Mouse (Mus musculus) liver, embryonic 14 days (tissue): Measurements from ENCODE around the gene Iqgap1. TPM values are rescaled to one million over a fixed set of nuclear protein-coding genes. Genes with fewer than 3 reads are reported as not detected.

Experiments used
- polyA plus RNA-seq: library from polyadenylated mRNA; depleted of rRNA; stranded (reverse); fragments of >200 nt; gene quantifications from 2 replicates; pipeline ENCODE4 v1.2.3, GENCODE M21; 2012; rRNA removed

Iqgap1 gene
- 5.3 and 6.4 TPM in 2 replicates for polyA plus RNA-seq

GRCm38 (mm10) chr7:80825843-80826403, at the start of gene Iqgap1:
Gene Iqgap1, minus strand, starts transcription at chr7:80825974.

DNA sequence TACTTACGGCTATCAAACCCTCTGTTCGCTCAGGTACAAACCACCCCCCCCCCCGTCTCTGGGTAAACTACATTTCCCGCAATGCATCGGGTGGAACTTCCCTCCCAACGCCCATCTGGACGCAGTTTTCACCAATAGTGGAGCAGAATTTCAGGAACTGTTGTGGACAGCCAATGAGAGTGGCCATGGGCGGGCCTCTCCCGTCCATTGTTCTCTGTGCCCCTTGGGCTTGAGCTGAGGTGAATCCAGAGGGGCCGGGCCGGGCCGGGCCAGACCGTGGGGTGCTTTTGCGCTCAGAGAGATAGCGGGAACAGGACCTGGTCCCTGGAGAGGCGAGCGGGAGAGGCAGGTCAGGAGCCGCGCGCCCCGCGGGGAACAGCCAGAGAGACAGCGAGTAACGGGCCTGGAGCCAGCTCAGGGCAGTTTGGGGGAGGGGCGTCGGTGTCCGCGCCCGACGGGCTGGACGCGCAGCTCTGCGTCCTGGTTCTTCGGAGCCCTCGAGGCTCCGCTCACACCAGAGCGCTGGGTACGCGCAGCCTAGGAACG, 35.0 kb upstream of the Iqgap1 start, which contains the start of gene Zscan2:
Gene Zscan2, plus strand, starts transcription at position 192 of the 546 bp plus-strand sequence.

DNA sequence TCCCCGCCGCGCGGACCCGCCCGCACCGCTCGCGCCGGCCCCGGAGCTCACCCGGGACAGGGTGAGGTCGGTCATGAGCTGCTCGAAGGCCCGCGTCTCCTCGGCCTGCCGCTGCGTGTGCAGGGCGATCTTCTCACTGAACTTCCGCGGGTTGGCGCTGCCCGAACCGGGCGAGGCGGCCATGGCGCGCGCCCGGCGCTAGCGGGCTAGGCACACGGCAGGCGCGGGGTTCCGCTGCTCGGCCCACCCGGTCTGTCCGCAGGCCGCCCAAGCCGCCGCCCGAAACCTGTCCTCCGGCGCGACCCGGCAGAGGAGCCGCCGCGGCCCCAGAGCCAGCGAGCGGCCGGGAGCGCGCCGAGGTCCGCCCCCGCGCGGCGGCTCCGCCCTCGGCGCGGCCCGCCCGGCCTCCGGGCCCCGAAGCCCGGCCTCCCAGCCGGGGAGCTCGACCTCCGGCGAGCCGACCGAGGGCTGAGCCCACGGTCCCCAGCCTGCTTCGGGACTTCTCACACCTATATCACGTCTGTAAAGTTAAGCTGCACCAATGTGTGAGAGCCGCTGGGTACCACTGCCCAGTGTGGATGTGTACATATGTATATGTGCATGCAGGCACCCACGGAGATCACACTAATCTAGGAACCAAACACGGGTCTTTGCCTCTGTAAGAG, 137.1 kb downstream of the Iqgap1 start, which contains the start of gene Crtc3:
Gene Crtc3, minus strand, starts transcription at position 322 of the 665 bp plus-strand sequence.

Other genes with a start within 250 kb of the Iqgap1 start
- gene Crtc3, start 137.1 kb downstream of the Iqgap1 start, polyA plus RNA-seq: 1.5 and 2.0 TPM in 2 replicates
- gene Zscan2, start 34.9 kb upstream of the Iqgap1 start, polyA plus RNA-seq: 1.4 and 1.7 TPM in 2 replicates
- gene Wdr73, start 75.3 kb upstream of the Iqgap1 start, polyA plus RNA-seq: 9.7 and 12.0 TPM in 2 replicates
- 1.1 and 1.2 TPM in 2 replicates for gene Nmb, start 79.1 kb upstream of the Iqgap1 start, polyA plus RNA-seq
- 56.0 and 56.5 TPM in 2 replicates for gene Sec11a, start 121.8 kb upstream of the Iqgap1 start, polyA plus RNA-seq
- 7.0 and 9.7 TPM in 2 replicates for gene Zfp592, start 167.7 kb upstream of the Iqgap1 start, polyA plus RNA-seq
- gene Alpk3, start 231.6 kb upstream of the Iqgap1 start, polyA plus RNA-seq: 0.06 and 0.07 TPM in 2 replicates